Mouse (Mus musculus): ENCODE results near the gene Tubd1. TPM values are rescaled to one million over a fixed set of nuclear protein-coding genes. Genes with fewer than 3 reads are reported as not detected.

The Tubd1 gene
- total RNA-seq, 2 experiments from 2014 or later, result 5.3 to 6.8 TPM

GRCm38 (mm10) chr11:86607808-86608350 lies 63.1 kb downstream of the Tubd1 start:
- intact Hi-C loops (cut with DNase I), result no loop called here

GRCm38 (mm10) chr11:86610239-86610638 lies 65.4 kb downstream of the Tubd1 start:
- TF ChIP-seq CTCF (IDR thresholded peaks at IDR 0.05), result no peak
- Histone ChIP-seq H3K27ac (no peak overlapping the region), H3K4me3 (no peak overlapping the region)
- no peak for DNase-seq (ENCODE audit: extremely low spot score in 1 of 2, low spot score in 2 of 2)
- intact Hi-C loops (cut with DNase I), result no loop called here

More at GRCm38 (mm10) chr11:86607808-86608350, 63.1 kb downstream of the Tubd1 start:
- no peak overlapping the region for H3K27ac ChIP-seq
- DNase-seq (ENCODE audit: extremely low spot score in 1 of 2, low spot score in 2 of 2), result no peak
- no peak for TF ChIP-seq CTCF (IDR thresholded peaks at IDR 0.05)
- H3K4me3 ChIP-seq, result no peak overlapping the region

GRCm38 (mm10) chr11:86611991-86612390 lies 67.2 kb downstream of the Tubd1 start:
- H3K4me3 ChIP-seq, result no peak overlapping the region
- no peak for DNase-seq (ENCODE audit: extremely low spot score in 1 of 2, low spot score in 2 of 2)
- intact Hi-C loops (cut with DNase I), result no loop called here
- H3K27ac ChIP-seq, result no peak overlapping the region
- TF ChIP-seq CTCF (IDR thresholded peaks at IDR 0.05), result no peak

GRCm38 (mm10) chr11:86614056-86614530 lies 69.3 kb downstream of the Tubd1 start:
- Histone ChIP-seq H3K4me3 (no peak overlapping the region), H3K27ac (peak overlapping the region; percentile 59; the same call in 1 of the 2 replicates)
- intact Hi-C loops (cut with DNase I), result no loop called here
- no peak for DNase-seq (ENCODE audit: extremely low spot score in 1 of 2, low spot score in 2 of 2)
- no peak for TF ChIP-seq CTCF (IDR thresholded peaks at IDR 0.05)

GRCm38 (mm10) chr11:86614607-86615006 lies 69.8 kb downstream of the Tubd1 start:
- no peak for DNase-seq (ENCODE audit: extremely low spot score in 1 of 2, low spot score in 2 of 2)
- intact Hi-C loops (cut with DNase I), result no loop called here
- Histone ChIP-seq H3K4me3 (no peak overlapping the region), H3K27ac (peak overlapping the region; percentile 28; the same call in 1 of the 2 replicates)
- TF ChIP-seq CTCF (IDR thresholded peaks at IDR 0.05), result no peak

Small RNA genes within 50 kb of the gene (microRNA-seq; reads per million reads assigned to microRNA genes)
- gene Mir21a, result 405 to 515 reads per million in 2 experiments

Other genes with a start within 250 kb of the Tubd1 start
- gene Med13, start 187.4 kb upstream of the Tubd1 start, total RNA-seq (2021), result 10 to 100 TPM; 60.5 to 61.2 TPM
- 10 to 100 TPM; 27.5 to 31.5 TPM for gene Rnft1, start 60.3 kb upstream of the Tubd1 start, total RNA-seq (2021)
- gene Rps6kb1, start 186 bp upstream of the Tubd1 start, total RNA-seq (2021), result 10 to 100 TPM; 38.5 to 39.2 TPM
- gene Vmp1, start 138.8 kb downstream of the Tubd1 start, total RNA-seq (2021), result 100 to 1,000 TPM; 144 to 167 TPM
- 1 to 10 TPM; 7.2 to 7.9 TPM for gene Ptrh2, start 139.0 kb downstream of the Tubd1 start, total RNA-seq (2021)
- gene Cltc, start 212.6 kb downstream of the Tubd1 start, total RNA-seq (2021), result 100 to 1,000 TPM; 508 to 527 TPM